Mouse (Mus musculus) liver, adult (tissue): ENCODE data around the gene Kif23.

Source experiments
- GATA4 ChIP-seq: IDR thresholded peaks from 2 replicates; pipeline ENCODE4 v1.6.1; 2014; ENCODE audit warnings: mild to moderate bottlenecking, low read length; ENCODE audit not compliant: insufficient replicate concordance

Kif23 gene

DNA sequence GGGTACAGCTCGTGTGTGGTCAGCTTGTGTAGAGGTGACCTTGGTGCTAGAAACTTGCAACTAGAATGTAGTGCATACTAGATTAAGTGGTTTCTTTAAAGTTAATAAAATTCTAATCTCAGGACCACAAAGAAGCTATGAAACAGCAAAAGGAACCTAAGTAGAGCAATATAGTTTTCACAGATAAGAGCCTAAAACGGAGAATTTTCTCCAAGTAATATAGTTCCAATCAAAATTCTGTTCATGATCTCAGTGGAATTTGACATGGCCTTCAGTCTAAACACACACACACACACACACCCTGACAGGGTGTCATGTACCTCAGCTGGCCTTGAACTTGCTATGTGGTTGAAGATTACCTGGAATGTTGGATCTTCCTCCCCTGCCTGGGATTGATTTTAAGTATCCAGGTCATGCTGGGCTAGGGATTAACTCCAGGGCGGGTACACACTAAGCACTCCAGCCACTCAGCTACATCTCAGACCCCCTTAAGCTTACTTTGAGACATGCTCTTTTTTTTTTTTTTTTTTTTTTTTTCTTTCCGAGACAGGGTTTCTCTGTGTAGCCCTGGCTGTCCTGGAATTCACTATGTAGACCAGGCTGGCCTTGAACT, 31.1 kb downstream of the Kif23 start:
- no peak for TF ChIP-seq GATA4

DNA sequence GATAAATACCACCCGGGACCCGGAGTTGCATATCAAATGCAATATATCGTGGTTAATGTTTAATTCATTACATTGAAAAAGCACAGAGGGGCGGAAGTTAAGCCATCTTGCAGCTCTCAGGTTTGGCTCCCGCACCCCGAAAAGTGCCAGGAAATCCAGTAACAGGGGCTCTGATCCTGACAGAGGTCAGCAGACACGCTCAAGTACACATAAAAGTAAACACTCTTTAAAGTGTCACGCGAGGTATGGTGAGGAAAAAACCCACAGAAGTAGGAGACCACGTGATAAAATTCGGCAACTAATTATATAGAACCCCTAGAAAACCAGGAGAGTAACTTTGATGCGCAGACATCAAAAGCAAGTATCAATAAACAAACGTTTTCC, 31.7 kb downstream of the Kif23 start:
- TF ChIP-seq GATA4: no peak

DNA sequence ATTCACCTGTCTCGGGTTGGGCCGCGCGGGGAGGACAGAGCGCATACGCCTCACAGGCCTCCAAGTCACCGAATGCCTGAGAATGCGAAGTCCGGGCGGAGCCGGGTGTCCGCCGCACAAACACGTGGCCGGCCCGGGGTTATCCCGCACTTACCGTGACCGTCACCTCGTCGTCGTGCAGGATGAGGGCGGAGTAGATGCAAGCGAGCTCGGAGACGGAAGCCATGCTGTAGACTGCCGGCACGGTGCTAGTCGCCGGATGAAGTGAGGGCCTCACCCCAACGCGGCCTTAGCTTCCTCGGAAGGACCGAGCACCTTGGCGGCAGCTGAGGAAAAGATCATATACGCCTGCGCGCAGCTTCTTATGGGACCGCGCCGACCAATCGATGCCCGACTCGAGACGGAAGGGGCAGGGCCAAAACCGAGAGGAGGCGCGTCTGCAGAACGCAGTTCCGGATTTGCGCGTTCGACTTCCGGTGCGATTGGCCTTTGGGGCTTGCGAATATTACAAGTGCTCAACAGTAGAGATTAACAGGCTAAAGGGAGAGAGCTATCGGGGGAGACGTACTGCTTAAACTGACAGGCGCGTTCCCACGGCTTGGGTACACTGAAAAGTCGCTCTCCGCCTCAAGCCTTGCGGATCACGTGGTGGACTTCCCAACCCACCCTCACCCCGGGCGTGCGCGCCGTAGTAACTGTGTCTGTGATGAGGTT, 32.2 kb downstream of the Kif23 start, which contains the start of gene Rplp1:
Rplp1 (minus strand) TSS at position 340 of the 714 bp plus-strand sequence.
- TF ChIP-seq GATA4: peak; percentile 68; the same call in 1 of the 2 replicates

DNA sequence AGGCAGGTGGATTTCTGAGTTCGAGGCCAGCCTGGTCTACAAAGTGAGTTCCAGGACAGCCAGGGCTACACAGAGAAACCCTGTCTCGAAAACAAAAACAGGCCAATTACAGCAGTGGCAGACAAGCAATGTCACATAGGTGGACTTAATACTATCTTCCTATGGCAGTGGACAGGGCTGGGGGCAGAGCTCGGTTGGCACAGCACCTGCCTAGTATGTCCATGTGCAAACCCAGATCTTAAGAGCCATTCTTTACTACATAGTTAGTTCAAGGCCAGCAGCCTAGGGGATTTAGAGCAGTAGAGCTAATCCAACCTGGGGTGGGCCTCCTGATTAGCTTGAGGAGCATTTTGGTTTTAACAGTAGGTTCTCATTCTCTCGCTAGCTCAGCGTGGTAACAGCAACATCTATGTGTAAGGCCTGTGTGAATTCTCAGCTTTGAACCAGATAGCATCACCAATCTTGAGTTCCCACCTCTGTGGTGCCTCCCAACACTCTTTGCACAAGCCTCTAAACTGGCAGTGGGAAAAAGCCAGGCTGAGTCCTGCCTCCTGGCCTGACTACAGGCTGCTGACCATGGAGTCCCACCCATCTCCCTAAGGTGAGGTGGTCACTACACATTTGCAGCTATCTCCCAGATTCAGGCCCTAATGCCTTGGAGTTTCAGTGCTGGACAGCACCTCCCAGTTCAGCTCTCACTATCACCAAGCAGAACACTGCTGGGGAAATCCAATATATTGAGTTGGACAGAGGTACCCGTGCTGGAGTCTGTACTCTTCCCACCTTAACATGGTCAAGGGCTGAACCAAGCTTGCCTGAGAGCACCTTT, 35.1 kb downstream of the Kif23 start:
- TF ChIP-seq GATA4: no peak

DNA sequence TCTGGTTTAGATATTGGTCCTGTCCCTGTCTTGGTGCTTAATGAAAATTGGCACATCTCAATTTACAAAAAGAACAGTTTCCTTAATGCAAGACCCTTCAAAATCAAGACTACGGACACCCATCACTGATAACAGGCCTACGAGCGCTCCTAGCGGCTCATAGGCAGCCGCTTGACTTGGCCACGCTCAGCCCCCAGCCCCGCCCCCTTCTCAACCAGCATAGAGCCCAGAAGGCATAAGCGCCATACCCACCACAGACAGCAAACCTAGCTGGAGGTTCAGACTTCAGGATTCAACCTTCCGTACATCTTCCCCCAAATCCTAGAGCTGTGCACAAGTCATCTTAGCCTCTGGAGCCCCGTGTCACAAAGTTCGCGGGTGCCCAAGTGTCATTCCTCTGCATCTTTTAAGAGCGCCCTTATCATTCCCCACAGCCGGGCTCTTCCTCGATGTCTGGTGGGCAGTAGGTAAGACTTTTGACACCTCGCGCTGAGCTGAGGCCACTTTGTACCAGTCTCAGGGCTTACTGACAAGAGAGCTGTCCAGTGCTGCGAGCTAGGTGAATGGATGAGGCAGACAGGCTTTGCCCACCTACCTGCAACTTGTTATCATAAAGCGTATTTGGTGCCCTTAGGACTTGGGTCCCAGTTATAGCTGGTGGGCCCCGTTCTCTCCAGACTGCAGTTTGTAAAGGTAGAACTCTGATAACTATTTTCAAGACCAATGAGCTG, 35.9 kb downstream of the Kif23 start:
- no peak for TF ChIP-seq GATA4

DNA sequence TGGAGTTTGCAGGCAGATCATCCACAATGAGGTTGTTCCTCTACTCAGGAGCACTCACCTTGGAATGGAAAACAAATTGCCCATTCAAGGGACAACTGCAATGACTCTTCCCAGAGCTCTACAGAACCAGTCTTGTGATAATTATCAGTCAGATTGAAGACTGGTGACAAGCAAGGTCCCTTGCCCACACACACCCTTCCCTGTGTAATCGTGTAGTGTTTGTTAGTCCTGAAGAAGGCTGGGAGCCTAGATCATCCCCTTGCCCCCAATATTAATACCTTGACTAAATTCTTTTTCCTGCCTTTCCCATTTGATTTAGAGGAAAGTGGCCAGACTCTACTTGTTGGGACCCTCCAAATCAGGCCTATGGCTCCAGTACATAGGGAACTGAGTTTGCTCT, 36.9 kb downstream of the Kif23 start:
- no peak for TF ChIP-seq GATA4

DNA sequence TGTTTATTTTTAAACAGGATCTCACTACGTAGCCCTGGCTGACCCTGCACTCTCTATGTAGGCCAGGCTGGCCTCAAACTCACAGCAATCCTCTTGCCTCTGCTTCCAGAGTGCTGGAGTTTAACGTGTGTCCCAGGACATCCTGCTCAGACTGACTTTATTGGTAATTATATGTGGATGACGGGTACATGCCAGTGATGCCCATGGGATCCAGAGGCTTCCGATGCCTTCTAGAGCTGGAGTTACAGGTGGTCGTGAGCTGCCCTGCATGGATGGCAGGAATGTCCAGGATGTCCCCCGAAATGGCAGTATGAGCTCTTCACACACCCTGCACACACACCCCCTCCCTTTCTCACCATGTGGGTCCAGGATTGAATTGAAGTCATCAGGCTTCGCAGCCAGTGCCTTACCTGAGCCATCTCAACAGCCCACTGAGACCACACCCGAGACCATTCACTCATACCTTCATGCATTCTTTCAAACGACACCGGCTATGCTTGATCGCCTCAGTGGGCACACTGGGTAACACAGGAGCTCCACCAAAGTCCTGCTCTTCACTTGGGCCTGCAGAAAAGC, 37.7 kb downstream of the Kif23 start:
- no peak for TF ChIP-seq GATA4

DNA sequence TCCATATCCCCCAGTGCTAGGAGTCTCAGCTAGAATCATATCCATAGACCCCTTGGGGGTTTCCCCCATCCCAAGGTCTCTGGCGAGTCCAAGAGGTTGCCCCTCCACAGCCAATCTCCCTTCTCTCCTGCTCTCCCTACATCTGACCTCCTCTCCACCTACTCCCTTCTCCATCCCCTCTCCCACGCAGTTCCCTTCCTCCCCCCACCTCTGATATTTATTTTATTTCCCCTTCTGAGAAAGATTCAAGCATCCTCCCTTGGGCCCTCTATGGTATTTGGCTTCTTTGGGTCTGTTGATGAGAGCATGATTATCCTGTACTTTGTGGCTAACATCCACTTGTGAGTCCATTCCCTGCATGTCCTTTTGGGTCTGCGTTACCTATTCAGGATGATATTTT, 38.2 kb downstream of the Kif23 start:
- no peak for TF ChIP-seq GATA4

DNA sequence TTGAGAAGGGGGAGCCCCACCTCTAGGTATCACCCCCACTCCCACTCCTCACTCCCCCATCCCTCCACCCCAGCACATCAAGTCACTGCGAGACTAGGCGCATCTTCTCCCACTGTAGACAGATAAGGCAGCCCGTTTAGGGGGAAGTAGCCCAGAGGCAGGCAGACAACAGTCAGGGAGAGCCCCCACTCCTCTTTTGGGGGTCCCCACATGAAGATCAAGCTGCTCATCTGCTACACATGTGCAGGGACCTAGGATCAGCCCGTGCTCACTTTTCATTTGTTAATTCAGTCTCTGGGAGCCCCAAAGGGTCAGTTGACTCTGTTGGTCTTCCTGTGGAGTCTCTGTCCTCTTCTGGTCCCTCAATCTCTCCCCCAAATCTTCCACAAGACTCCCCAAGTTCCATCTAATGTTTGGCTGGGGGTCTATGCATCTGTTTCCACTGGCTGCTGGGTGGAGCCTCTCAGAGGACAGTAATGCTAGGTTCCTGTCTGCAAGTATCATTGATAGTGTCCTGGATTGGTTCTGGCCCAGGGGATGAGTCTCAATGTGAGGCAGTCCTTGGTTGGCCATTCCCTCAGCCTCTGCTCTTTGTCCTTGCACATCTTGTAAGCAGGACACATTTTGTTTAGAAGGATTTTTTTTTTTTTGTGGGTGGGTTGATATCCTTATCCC, 38.8 kb downstream of the Kif23 start:
- TF ChIP-seq GATA4: no peak

DNA sequence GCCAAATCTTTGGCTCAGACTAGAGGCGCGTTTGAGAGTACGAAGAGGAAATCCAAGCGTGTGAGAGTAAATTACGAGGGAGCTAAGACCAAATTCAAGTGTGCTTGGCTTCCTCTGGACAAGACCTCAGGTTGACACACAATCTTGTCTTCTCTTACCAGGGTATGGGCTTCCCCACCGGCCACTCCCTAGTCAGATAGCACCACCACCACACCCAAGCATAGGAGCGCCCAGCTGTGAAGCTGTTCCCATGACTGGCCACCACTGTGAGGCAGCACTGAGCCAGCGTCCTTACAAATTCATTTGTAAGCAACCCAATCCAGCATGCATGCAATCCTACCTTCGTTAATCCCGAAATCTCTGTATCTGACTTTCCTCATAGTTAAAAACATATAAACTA, 39.7 kb downstream of the Kif23 start:
- no peak for TF ChIP-seq GATA4

DNA sequence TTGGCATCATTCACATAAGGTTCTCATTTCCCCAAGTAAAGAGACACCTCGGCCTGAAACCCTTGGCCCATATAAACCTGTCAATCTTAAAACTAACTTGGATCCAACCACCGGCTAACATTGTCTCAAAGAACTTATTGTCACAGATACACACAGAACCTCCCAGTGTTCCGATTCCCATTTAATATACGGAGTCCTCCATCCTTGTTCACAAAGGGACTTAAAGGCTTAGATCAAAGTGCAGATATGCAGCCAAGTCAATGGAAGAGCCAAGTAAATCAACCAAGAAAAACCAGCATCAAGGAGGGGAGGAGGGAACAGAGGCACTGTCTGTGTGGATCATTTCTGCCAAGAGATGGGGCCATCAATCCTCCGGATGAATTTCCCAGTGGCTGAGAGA, 41.0 kb downstream of the Kif23 start:
- no peak for TF ChIP-seq GATA4

DNA sequence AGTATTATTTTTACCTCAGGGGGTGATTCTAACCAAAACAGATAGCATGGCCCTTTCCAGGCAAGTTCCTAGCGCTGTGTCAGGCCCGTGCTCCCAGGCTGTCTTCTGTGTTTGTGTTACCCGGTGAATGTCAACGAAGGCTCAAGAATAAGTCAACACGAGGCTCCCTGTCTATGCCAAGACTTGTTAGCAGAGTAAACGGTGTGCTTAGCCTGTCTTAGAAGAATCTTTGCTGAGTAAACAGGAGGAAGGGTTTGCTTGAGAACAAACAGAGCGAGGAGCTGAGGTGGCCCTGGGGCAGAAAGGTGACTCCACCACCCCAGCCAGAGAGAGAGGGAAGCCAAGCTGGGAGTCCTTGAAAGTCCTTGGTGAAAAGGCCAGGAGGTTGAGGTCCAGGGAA, 42.4 kb downstream of the Kif23 start:
- TF ChIP-seq GATA4: no peak

DNA sequence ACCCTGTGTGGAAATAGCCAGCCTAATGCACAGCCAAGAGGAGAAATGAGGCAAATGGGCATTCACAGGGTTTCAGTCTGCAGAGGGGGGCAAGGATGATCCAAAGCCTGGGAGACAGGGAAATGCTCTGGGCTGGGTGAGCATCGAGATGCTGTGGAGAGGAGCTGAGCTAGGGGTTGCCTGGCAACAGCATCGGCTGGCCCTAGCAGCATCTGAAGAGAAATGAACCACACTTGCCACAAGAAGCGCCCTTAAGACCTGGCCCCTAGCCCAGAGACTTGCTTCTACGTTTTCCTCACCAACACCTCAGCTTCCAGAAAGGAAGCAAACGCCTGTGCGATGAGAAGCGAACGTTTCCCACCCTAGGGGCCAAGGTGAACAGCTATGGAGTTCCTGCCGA, 44.1 kb downstream of the Kif23 start:
- TF ChIP-seq GATA4: no peak

DNA sequence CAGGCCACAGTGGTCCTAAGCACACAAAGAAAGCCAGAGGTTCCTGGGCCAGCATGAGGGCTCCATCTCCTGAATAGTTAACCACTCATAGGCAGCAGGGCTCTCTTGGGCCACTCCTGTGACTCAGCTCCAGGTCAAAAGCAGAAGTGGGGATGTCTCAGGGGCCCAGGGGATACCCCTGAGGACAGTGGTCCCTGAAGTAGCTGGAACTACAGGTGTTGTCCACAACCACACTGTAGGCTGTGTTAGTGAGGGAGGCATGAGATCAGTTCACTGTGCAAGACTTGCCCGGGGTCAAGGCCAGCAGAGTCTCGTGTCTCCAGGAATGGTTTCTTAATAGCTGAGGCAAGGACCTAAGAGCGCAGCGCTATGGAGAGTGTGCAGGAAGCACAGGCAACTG, 45.0 kb downstream of the Kif23 start:
- no peak for TF ChIP-seq GATA4
